In the genomic region with DNA sequence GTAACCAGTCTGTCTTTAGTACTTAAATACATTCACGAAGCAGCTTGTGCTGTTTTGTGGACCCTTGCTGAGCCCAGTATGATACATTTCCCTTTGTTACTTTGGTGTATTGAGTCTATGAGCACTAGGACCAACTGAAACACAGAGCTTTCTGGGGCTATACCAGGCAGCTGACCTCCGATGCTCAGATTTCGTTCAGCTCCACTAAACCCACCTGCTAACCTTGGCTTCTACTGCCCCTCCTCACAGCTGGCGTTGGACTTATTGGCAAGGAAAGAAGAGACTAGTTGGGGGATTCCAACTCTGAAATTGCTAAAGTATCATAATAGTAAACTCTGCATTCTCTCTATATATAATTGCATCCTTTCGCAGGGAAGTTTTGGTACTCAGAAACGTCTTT, we compare ENCODE assay signal across 14 mouse cellular contexts.
"Had no signal": no experiment of that assay in that cellular context is flagged by ENCODE, and none has a peak within 500 bp of the region (broad histone marks: within the 10 kb centered on the region; RNA-seq: fewer than 3 reads in every experiment).

No protein-coding gene starts in this region.

- H3K4me2 ChIP-seq: kidney, embryonic 15.5 days; limb, embryonic 13.5 days; midbrain, embryonic 12.5 days; neural tube, embryonic 15.5 days; stomach, embryonic 15.5 days had no signal

- H3K27ac ChIP-seq: kidney, embryonic 15.5 days; limb, embryonic 13.5 days; liver, embryonic 14.5 days; midbrain, embryonic 12.5 days; neural tube, embryonic 15.5 days; stomach, embryonic 15.5 days had no signal

- DNase-seq: kidney, adult 18-20 months; kidney, postnatal 36 days; layer of hippocampus, adult 9-11 months; layer of hippocampus, postnatal 36 days; lung, adult 18-20 months; thymus, adult 2 months; thymus, postnatal 25 days had no signal

- H3K4me3 ChIP-seq: kidney, embryonic 15.5 days; limb, embryonic 13.5 days; midbrain, embryonic 12.5 days; myocyte; neural tube, embryonic 15.5 days; stomach, embryonic 15.5 days had no signal

- H3K9me3 ChIP-seq: kidney, embryonic 15.5 days; limb, embryonic 13.5 days; midbrain, embryonic 12.5 days; neural tube, embryonic 15.5 days; stomach, embryonic 15.5 days had no signal

- H3K36me3 ChIP-seq: kidney, embryonic 15.5 days; limb, embryonic 13.5 days; neural tube, embryonic 15.5 days; stomach, embryonic 15.5 days had no signal

- H3K4me1 ChIP-seq: kidney, embryonic 15.5 days; limb, embryonic 13.5 days; midbrain, embryonic 12.5 days; neural tube, embryonic 15.5 days; stomach, embryonic 15.5 days had no signal

- H3K27me3 ChIP-seq: kidney, embryonic 15.5 days; limb, embryonic 13.5 days; midbrain, embryonic 12.5 days; neural tube, embryonic 15.5 days; stomach, embryonic 15.5 days had no signal

- H3K9ac ChIP-seq: kidney, embryonic 15.5 days; limb, embryonic 13.5 days; liver, embryonic 14.5 days; midbrain, embryonic 12.5 days; neural tube, embryonic 15.5 days; stomach, embryonic 15.5 days had no signal
